Mouse (Mus musculus) lung, embryonic 14.5 days (tissue): ENCODE measurements around the gene Gm29776. TPM values are rescaled to one million over a fixed set of nuclear protein-coding genes. Genes with fewer than 3 reads are reported as not detected.

Experiments used
- ATAC-seq: fragments of 200-750 bp; cut with Nextera tagmentation; 2 replicates; pipeline ENCODE4 v1.8.0; 2017; ENCODE audit warnings: mild to moderate bottlenecking, moderate TSS enrichment, moderate library complexity; ENCODE audit not compliant: insufficient read depth
- DNase-seq: peaks from one replicate; pipeline ENCODE4 v3.0.0-alpha.2; 2015
- H3K27ac ChIP-seq: fragments of 300-500 bp; sonication (generic); 2 replicates; pipeline ENCODE4 v1.5.1; 2014; ENCODE audit warnings: low read depth, mild to moderate bottlenecking, moderate library complexity
- H3K27me3 ChIP-seq: fragments of 300-500 bp; sonication (generic); 2 replicates; pipeline ENCODE4 v1.6.1; 2014; ENCODE audit warnings: low read length, control low read depth; ENCODE audit not compliant: insufficient read depth
- H3K36me3 ChIP-seq: fragments of 300-500 bp; sonication (generic); 2 replicates; pipeline ENCODE4 v1.6.1; 2014; ENCODE audit warnings: control low read depth; ENCODE audit not compliant: insufficient read depth
- H3K4me1 ChIP-seq: fragments of 300-500 bp; sonication (generic); 2 replicates; pipeline ENCODE4 v1.6.1; 2014; ENCODE audit warnings: antibody characterized with exemption, control low read depth; ENCODE audit not compliant: insufficient read depth
- H3K4me2 ChIP-seq: fragments of 300-500 bp; sonication (generic); 2 replicates; pipeline ENCODE4 v1.6.1; 2014; ENCODE audit warnings: mild to moderate bottlenecking
- H3K4me3 ChIP-seq: fragments of 300-500 bp; sonication (generic); 2 replicates; pipeline ENCODE4 v1.5.1; 2014; ENCODE audit warnings: low read depth, low read length
- H3K9ac ChIP-seq: fragments of 300-500 bp; sonication (generic); 2 replicates; pipeline ENCODE4 v1.6.1; 2014
- H3K9me3 ChIP-seq: fragments of 300-500 bp; sonication (generic); 2 replicates; pipeline ENCODE4 v1.6.1; 2016; ENCODE audit warnings: low read depth, low read length, control low read depth
- CTCF ChIP-seq: IDR thresholded peaks from 2 replicates; pipeline ENCODE4 v1.5.1; 2016; ENCODE audit warnings: antibody characterized with exemption, low read depth
- WGBS: fragments of 180-500 bp; shearing (Covaris S2); extraction: QIAGEN DNeasy Blood & Tissue Kit; methylation state at CpG from one replicate; pipeline ENCODE4 v1.1.7; 2014; 5-methylcytosine and 5-hydroxymethylcytosine counted together
- polyA plus RNA-seq: library from polyadenylated mRNA; unstranded; fragments of >200 nt; fragmentation: Nextera tagmentation; extraction: Ambion mirVana; gene quantifications from 2 replicates; pipeline ENCODE4 v1.2.1, GENCODE M21; 2014

Gm29776 gene
- polyA plus RNA-seq, 1 experiment from 2014 or later: 0.12 TPM

- no peak for DNase-seq
- Histone ChIP-seq H3K27me3 (no peaks in the 10 kb centered on the region), H3K27ac (no peak overlapping the region), H3K9me3 (no peaks in the 10 kb centered on the region), H3K4me1 (no peaks in the 10 kb centered on the region), H3K36me3 (peaks cover 13% of the 10 kb centered on the region), H3K4me3 (no peak overlapping the region), H3K9ac (no peak overlapping the region), H3K4me2 (no peak overlapping the region)
- 83% methylated on average over 4 of the region's 4 CpGs for WGBS
- TF ChIP-seq CTCF: no peak
- no peak for ATAC-seq
These were observed 1.9 kb downstream of the Gm29776 start for GRCm38 (mm10) chr14:54696752-54697151.

GRCm38 (mm10) chr14:54695042-54695441, 3.6 kb downstream of the Gm29776 start:
- ATAC-seq (no peak), DNase-seq (no peak)
- no peak overlapping the region for H3K27ac ChIP-seq
- no peaks in the 10 kb centered on the region for H3K4me1 ChIP-seq
- H3K4me3 ChIP-seq: no peak overlapping the region
- H3K4me2 ChIP-seq: no peak overlapping the region
- peaks cover 24% of the 10 kb centered on the region for H3K36me3 ChIP-seq
- TF ChIP-seq CTCF: no peak
- H3K27me3 ChIP-seq: no peaks in the 10 kb centered on the region
- H3K9me3 ChIP-seq: no peaks in the 10 kb centered on the region
- no peak overlapping the region for H3K9ac ChIP-seq
- WGBS: 59% methylated on average over 6 of the region's 6 CpGs

DNA sequence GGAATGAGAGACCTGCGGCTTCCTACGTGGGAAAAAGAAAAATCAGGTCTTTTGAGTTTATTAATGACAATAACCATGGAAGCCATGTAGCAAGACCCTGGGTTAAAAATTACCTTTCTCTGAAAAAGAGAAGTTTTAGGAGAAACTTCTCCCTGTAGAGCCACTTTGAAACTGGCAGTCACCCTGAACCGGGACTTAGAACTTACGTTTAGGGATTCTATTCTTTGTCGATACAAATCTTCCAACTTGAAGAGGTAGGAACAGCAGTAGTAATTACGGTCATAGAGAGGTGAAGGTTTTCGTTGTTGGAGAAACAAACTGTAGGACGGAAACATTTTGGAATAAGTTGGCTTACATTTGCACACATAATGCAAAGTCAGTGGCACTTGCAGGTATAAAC, 11.4 kb downstream of the Gm29776 start:
- Histone ChIP-seq H3K27ac (peak overlapping the region; percentile 51; the same call in 1 of the 2 replicates), H3K4me2 (peak overlapping the region; percentile 78), H3K4me3 (peak overlapping the region; percentile 85), H3K9ac (peak overlapping the region; percentile 93), H3K9me3 (no peaks in the 10 kb centered on the region), H3K36me3 (peaks cover 41% of the 10 kb centered on the region), H3K27me3 (no peaks in the 10 kb centered on the region), H3K4me1 (no peaks in the 10 kb centered on the region)
- WGBS: 3% methylated on average over 8 of the region's 8 CpGs
- ATAC-seq (no peak), DNase-seq (peak; percentile 34)
- no peak for TF ChIP-seq CTCF

- peak within 1 kb of the TSS; percentile 96 for H3K27ac ChIP-seq
- H3K9me3 ChIP-seq: no peaks in the 10 kb centered on the region
- peak within 1 kb of the TSS; percentile 78 for H3K4me2 ChIP-seq
- H3K4me3 ChIP-seq: peak within 1 kb of the TSS; percentile 85
- peaks cover 44% of the 10 kb centered on the region for H3K36me3 ChIP-seq
- DNase-seq (peak; percentile 100), ATAC-seq (peak; percentile 97)
- under 1% methylated on average over 44 of the region's 44 CpGs for WGBS
- H3K27me3 ChIP-seq: no peaks in the 10 kb centered on the region
- no peak for TF ChIP-seq CTCF
- H3K9ac ChIP-seq: peak within 1 kb of the TSS; percentile 93
- no peaks in the 10 kb centered on the region for H3K4me1 ChIP-seq
These were observed 12.0 kb downstream of the Gm29776 start, which contains the start of gene Acin1 for GRCm38 (mm10) chr14:54686522-54687143. Gene Acin1, minus strand, starts transcription at chr14:54686931.

DNA sequence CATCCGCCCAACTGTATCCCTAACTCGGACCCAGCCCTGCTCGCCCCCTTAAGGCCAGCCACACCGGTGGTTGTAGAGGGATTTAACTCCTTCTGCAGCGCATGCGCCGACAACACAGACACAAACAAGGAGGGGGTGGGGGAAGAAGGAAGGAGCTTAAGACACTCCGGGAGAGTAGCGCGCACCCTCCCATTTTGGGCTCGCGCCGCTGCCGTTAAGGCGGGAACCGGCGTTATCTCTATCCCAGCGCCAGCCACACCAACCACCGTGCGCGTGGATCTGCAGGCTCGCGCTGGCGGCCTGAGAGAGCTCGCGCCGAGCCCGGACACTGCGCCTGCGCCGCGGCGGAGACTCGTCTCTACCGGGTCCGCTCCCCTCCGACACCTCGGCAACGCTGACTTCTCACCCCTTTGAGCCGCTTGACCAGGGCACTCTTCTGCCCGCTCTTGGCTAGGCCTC, 12.5 kb downstream of the Gm29776 start, which contains the start of gene 1700123O20Rik:
TSS of gene 1700123O20Rik (plus strand) at position 154 of the 459 bp plus-strand sequence.
- TF ChIP-seq CTCF: peak; percentile 61
- Histone ChIP-seq H3K4me1 (no peaks in the 10 kb centered on the region), H3K4me2 (peak within 1 kb of the TSS; percentile 78), H3K27ac (peak within 1 kb of the TSS; percentile 96), H3K36me3 (peaks cover 46% of the 10 kb centered on the region), H3K27me3 (no peaks in the 10 kb centered on the region), H3K4me3 (peak within 1 kb of the TSS; percentile 85), H3K9me3 (no peaks in the 10 kb centered on the region), H3K9ac (peak within 1 kb of the TSS; percentile 93)
- peak; percentile 87 for DNase-seq
- ATAC-seq: peak; percentile 83
- WGBS: under 1% methylated on average over 41 of the region's 41 CpGs

DNA sequence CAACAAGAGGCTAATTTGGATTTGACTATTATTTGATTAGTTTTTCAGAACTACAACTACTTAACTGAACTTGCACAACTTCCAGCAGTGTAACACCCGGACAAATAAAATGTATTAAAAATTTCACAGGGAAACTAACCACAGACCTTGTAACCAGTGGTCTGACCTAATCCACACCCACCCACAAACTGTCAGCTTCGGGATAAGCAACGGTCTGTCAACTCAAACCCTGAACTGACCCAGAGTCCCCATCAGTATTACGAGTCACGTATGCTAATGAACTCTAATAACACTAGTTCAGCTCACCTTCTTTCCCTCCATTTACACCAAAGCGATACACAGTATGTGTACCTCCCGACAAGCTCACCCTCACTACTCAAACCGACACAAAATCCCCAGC, 13.2 kb downstream of the Gm29776 start:
- peak overlapping the region; percentile 93 for H3K9ac ChIP-seq
- ATAC-seq: no peak
- H3K9me3 ChIP-seq: no peaks in the 10 kb centered on the region
- 0 out of 2 replicates have a peak overlapping the region, but pooled peaks have one; percentile 13 for H3K27ac ChIP-seq
- DNase-seq: no peak
- no peak for TF ChIP-seq CTCF
- 9% methylated on average over 8 of the region's 8 CpGs for WGBS
- H3K27me3 ChIP-seq: no peaks in the 10 kb centered on the region
- H3K4me3 ChIP-seq: peak overlapping the region; percentile 85
- peak overlapping the region; percentile 78 for H3K4me2 ChIP-seq
- no peaks in the 10 kb centered on the region for H3K4me1 ChIP-seq
- H3K36me3 ChIP-seq: peaks cover 42% of the 10 kb centered on the region

GRCm38 (mm10) chr14:54682396-54682795, 16.2 kb downstream of the Gm29776 start:
- 84% methylated on average over 3 of the region's 3 CpGs for WGBS
- Histone ChIP-seq H3K27me3 (no peaks in the 10 kb centered on the region), H3K9me3 (no peaks in the 10 kb centered on the region), H3K4me2 (no peak overlapping the region), H3K9ac (no peak overlapping the region), H3K4me1 (no peaks in the 10 kb centered on the region), H3K4me3 (no peak overlapping the region), H3K27ac (no peak overlapping the region), H3K36me3 (peaks cover 47% of the 10 kb centered on the region)
- TF ChIP-seq CTCF: no peak
- no peak for DNase-seq
- no peak for ATAC-seq
